In the genomic region with DNA sequence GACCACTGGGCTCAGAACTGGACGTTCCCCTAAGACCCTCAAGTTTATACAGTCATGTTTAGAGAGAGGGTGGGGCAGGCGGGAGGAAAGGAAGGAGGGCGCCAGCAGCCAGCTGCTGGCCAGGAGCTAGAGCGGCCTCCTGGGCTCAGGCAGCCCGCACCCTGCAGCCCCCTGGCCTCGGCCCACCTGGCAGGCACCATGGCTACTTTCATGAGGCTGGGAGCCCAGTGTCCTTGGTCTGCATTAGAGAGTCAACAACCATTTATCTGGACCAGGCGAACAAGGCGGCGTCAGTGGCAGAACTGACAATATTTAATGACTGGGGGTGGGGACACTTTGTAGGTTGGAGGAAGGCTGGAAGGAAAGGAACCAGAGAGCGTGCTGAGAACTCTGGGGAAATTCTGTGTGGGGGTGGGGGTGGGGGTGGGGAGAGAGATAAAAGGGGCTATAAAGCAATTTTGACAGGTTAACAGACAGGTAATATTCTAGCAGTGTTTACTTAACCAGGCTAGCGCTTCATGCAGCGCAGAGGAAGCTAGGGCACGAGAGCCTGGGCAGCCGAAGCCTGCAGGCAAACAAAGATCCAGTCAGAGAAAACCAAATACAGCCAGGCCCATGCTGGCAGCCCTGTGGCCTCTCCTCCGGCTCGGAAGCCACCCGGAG, we compare ENCODE assay signal across 10 mouse cellular contexts.
A peak's percentile ranks its signal among the peaks of the same experiment; 100 is the strongest.
DNase-seq lines count a peak whose midpoint lies in the region; ATAC-seq and TF ChIP-seq lines count a peak whose summit lies in the region.
"Had no signal": no experiment of that assay in that cellular context is flagged by ENCODE, and none has a peak within 500 bp of the region (broad histone marks: within the 10 kb centered on the region; RNA-seq: fewer than 3 reads in every experiment).

No protein-coding gene starts in this region.

- H3K9me3 ChIP-seq in forebrain, embryonic 10.5 days: no peaks in the 10 kb centered on the region
- H3K9me3 ChIP-seq in forebrain, embryonic 13.5 days (replicated peaks): no peaks in the 10 kb centered on the region
- no peaks in the 10 kb centered on the region for H3K9me3 ChIP-seq in limb, embryonic 12.5 days

- peak overlapping the region; percentile 26; the same call in 1 of the 2 replicates for H3K27ac ChIP-seq in forebrain, embryonic 10.5 days
- H3K27ac ChIP-seq in forebrain, embryonic 13.5 days: no peak overlapping the region
- H3K27ac ChIP-seq in liver, adult 2 months (replicated peaks; ENCODE audit: insufficient read depth, low read depth, low read length): peak overlapping the region; percentile 67
- H3K27ac ChIP-seq in limb, embryonic 12.5 days: peak overlapping the region; percentile 66; the same call in 1 of the 2 replicates
- H3K27ac ChIP-seq: liver, embryonic 14.5 days had no signal

- no peak for DNase-seq in forebrain, embryonic 10.5 days (ENCODE audit: extremely low spot score, low spot score)
- peak; percentile 79 for DNase-seq in liver, adult 2 months (ENCODE audit: extremely low read depth, low read depth, low spot score)
- no peak for DNase-seq in liver
- peak; percentile 25 for DNase-seq in brain, adult 2 months (ENCODE audit: low read depth, low spot score)
- DNase-seq in thymus, postnatal 10 days (ENCODE audit: low spot score in 2 of 2): no peak
- no peak for DNase-seq in spleen, postnatal 4 days (ENCODE audit: low spot score in 2 of 2)

- H3K4me3 ChIP-seq in forebrain, embryonic 10.5 days: no peak overlapping the region
- no peak overlapping the region for H3K4me3 ChIP-seq in forebrain, embryonic 13.5 days
- H3K4me3 ChIP-seq in liver, adult 2 months (ENCODE audit: insufficient read depth, low read depth, low read length): no peak overlapping the region
- H3K4me3 ChIP-seq in limb, embryonic 12.5 days (replicated peaks): no peak overlapping the region

- ATAC-seq in forebrain, embryonic 13.5 days: no peak
- no peak for ATAC-seq in limb, embryonic 12.5 days (ENCODE audit: insufficient number of reproducible peaks, insufficient read depth, low FRiP score, low TSS enrichment, low read depth)

- H3K27me3 ChIP-seq in forebrain, embryonic 10.5 days (ENCODE audit: poor library complexity, severe bottlenecking): no peaks in the 10 kb centered on the region
- H3K27me3 ChIP-seq in forebrain, embryonic 13.5 days: no peaks in the 10 kb centered on the region
- no peaks in the 10 kb centered on the region for H3K27me3 ChIP-seq in liver, adult 2 months (ENCODE audit: control insufficient read depth, insufficient read depth, low read length)
- no peaks in the 10 kb centered on the region for H3K27me3 ChIP-seq in limb, embryonic 12.5 days
- H3K27me3 ChIP-seq: CH12.LX had no signal

- TF ChIP-seq POLR2A in liver, adult 2 months (IDR thresholded peaks at IDR 0.05; ENCODE audit: extremely low read depth, insufficient read depth, low read length): no peak

- WGBS in forebrain, embryonic 10.5 days: 92% methylated on average over 17 of the region's 17 CpGs
- WGBS in forebrain, embryonic 13.5 days: 87% methylated on average over 17 of the region's 17 CpGs
- 27% methylated on average over 17 of the region's 17 CpGs for WGBS in liver, adult 2 months
- 23% methylated on average over 17 of the region's 17 CpGs for WGBS in limb, embryonic 12.5 days

- TF ChIP-seq CTCF in liver, adult 2 months (IDR thresholded peaks at IDR 0.05; ENCODE audit: low read depth, low read length): no peak

- H3K4me1 ChIP-seq in forebrain, embryonic 10.5 days: peaks cover 36% of the 10 kb centered on the region
- peaks cover 53% of the 10 kb centered on the region for H3K4me1 ChIP-seq in forebrain, embryonic 13.5 days
- H3K4me1 ChIP-seq in liver, adult 2 months (ENCODE audit: control insufficient read depth, insufficient read depth, low read length): peaks cover 24% of the 10 kb centered on the region
- H3K4me1 ChIP-seq in limb, embryonic 12.5 days (replicated peaks): peaks cover 31% of the 10 kb centered on the region

- H3K79me2 ChIP-seq in liver, adult 2 months (ENCODE audit: control insufficient read depth, insufficient read depth, low read length): no peaks in the 10 kb centered on the region

- no peak overlapping the region for H3K9ac ChIP-seq in forebrain, embryonic 13.5 days
- H3K9ac ChIP-seq in liver, adult 2 months (ENCODE audit: low read depth, low read length): no peak overlapping the region; the same call in 1 of the 2 replicates
- H3K9ac ChIP-seq in limb, embryonic 12.5 days (replicated peaks): no peak overlapping the region
- H3K9ac ChIP-seq: liver, embryonic 14.5 days had no signal

- H3K36me3 ChIP-seq in forebrain, embryonic 10.5 days (replicated peaks): 0 out of 2 replicates have a peak, but pooled peaks cover 4% of the 10 kb centered on the region
- 0 out of 2 replicates have a peak, but pooled peaks cover 3% of the 10 kb centered on the region for H3K36me3 ChIP-seq in forebrain, embryonic 13.5 days (ENCODE audit: poor library complexity, severe bottlenecking)
- H3K36me3 ChIP-seq in liver, adult 2 months (ENCODE audit: control insufficient read depth, insufficient read depth, low read length): no peaks in the 10 kb centered on the region
- no peaks in the 10 kb centered on the region for H3K36me3 ChIP-seq in limb, embryonic 12.5 days

- H3K4me2 ChIP-seq in forebrain, embryonic 13.5 days: no peak overlapping the region
- peak overlapping the region; percentile 21 for H3K4me2 ChIP-seq in limb, embryonic 12.5 days

Comparison
In these comparisons a context has a peak if more than half of its experiments do, and no peak if none do; other contexts are left out.
1. DNase-seq: peak in liver, adult 2 months (single experiment) and brain, adult 2 months (single experiment); none in forebrain, embryonic 10.5 days (single experiment), liver (single experiment), thymus, postnatal 10 days (0 of 2) and spleen, postnatal 4 days (0 of 2).